Mouse (Mus musculus): ENCODE results near the gene B3galnt1.

- no peak for TF ChIP-seq POLR2A (IDR thresholded peaks at IDR 0.05; ENCODE audit: borderline replicate concordance, low read depth, low read length)
- no peak for TF ChIP-seq CTCF (IDR thresholded peaks at IDR 0.05; ENCODE audit: low read depth, low read length)
Measured at GRCm38 (mm10) chr3:69596116-69596515, 2.6 kb downstream of the B3galnt1 start.
